Mouse (Mus musculus): Measurements from ENCODE around the gene Resp18.
A peak's percentile ranks its signal among the peaks of the same experiment; 100 is the strongest.

Gene Resp18

GRCm38 (mm10) chr1:75277195-75278188 lies 723 bp downstream of the Resp18 start:
- peak; percentile 60 for DNase-seq (ENCODE audit: extremely low spot score, low spot score)

- DNase-seq (ENCODE audit: extremely low spot score, low spot score) = no peak
These were observed 13.9 kb downstream of the Resp18 start, which contains the start of gene Ptprn for GRCm38 (mm10) chr1:75264091-75264880. Gene Ptprn (minus strand): TSS chr1:75264502.

- peak; percentile 75 for DNase-seq (ENCODE audit: extremely low spot score, low spot score)
These were observed 15.0 kb downstream of the Resp18 start for GRCm38 (mm10) chr1:75262969-75263951.

- no peak for DNase-seq (ENCODE audit: extremely low spot score, low spot score)
These were observed 16.9 kb downstream of the Resp18 start for GRCm38 (mm10) chr1:75261278-75261677.

- no peak for DNase-seq (ENCODE audit: extremely low spot score, low spot score)
These were observed 22.6 kb downstream of the Resp18 start for GRCm38 (mm10) chr1:75255516-75256046.

- no peak for DNase-seq (ENCODE audit: extremely low spot score, low spot score)
These were observed 23.6 kb downstream of the Resp18 start for GRCm38 (mm10) chr1:75254625-75255013.

GRCm38 (mm10) chr1:75253849-75254624 lies 24.2 kb downstream of the Resp18 start:
- peak; percentile 84 for DNase-seq (ENCODE audit: extremely low spot score, low spot score)

- no peak for DNase-seq (ENCODE audit: extremely low spot score, low spot score)
These were observed 25.2 kb downstream of the Resp18 start for GRCm38 (mm10) chr1:75253029-75253428.

- DNase-seq (ENCODE audit: extremely low spot score, low spot score) = no peak
These were observed 25.9 kb downstream of the Resp18 start for GRCm38 (mm10) chr1:75252308-75252707.

- DNase-seq (ENCODE audit: extremely low spot score, low spot score) = peak; percentile 80
These were observed 26.9 kb downstream of the Resp18 start for GRCm38 (mm10) chr1:75251112-75251970.

- no peak for DNase-seq (ENCODE audit: extremely low spot score, low spot score)
These were observed 27.7 kb downstream of the Resp18 start for GRCm38 (mm10) chr1:75250498-75250897.

GRCm38 (mm10) chr1:75248041-75248772 lies 30.0 kb downstream of the Resp18 start:
- DNase-seq (ENCODE audit: extremely low spot score, low spot score) = no peak

- DNase-seq (ENCODE audit: extremely low spot score, low spot score) = no peak
These were observed 30.9 kb downstream of the Resp18 start for GRCm38 (mm10) chr1:75247071-75247930.

GRCm38 (mm10) chr1:75244836-75245235 lies 33.4 kb downstream of the Resp18 start:
- DNase-seq (ENCODE audit: extremely low spot score, low spot score) = no peak

- no peak for DNase-seq (ENCODE audit: extremely low spot score, low spot score)
These were observed 33.9 kb downstream of the Resp18 start for GRCm38 (mm10) chr1:75244175-75244826.

- no peak for DNase-seq (ENCODE audit: extremely low spot score, low spot score)
These were observed 34.8 kb downstream of the Resp18 start for GRCm38 (mm10) chr1:75243411-75243810.

GRCm38 (mm10) chr1:75239591-75239990 lies 38.6 kb downstream of the Resp18 start:
- DNase-seq (ENCODE audit: extremely low spot score, low spot score) = no peak
